Mouse (Mus musculus) erythroblast, embryonic 14.5 days (primary cell): ENCODE measurements around the gene Trim16. TPM values are rescaled to one million over a fixed set of nuclear protein-coding genes. Genes with fewer than 3 reads are reported as not detected.

Source experiments
- H3K27me3 ChIP-seq: 2 replicates; pipeline ENCODE4 v1.6.1; 2012; ENCODE audit warnings: inconsistent platforms; ENCODE audit not compliant: control insufficient read depth
- H3K36me3 ChIP-seq: 2 replicates; pipeline ENCODE4 v1.6.1; 2012; ENCODE audit warnings: mild to moderate bottlenecking, inconsistent platforms; ENCODE audit not compliant: control insufficient read depth
- H3K4me1 ChIP-seq: 2 replicates; pipeline ENCODE4 v1.6.1; 2012; ENCODE audit warnings: inconsistent platforms; ENCODE audit not compliant: control insufficient read depth
- H3K4me3 ChIP-seq: replicated peaks from 2 replicates; pipeline ENCODE3; 2012; ENCODE audit warnings: moderate library complexity, mild to moderate bottlenecking, inconsistent platforms
- H3K9me3 ChIP-seq: 2 replicates; pipeline ENCODE4 v1.6.1; 2012; ENCODE audit warnings: low read length, inconsistent platforms, mixed read lengths; ENCODE audit not compliant: control insufficient read depth
- GATA1 ChIP-seq: IDR thresholded peaks from 2 replicates; pipeline ENCODE4 v1.6.1; 2012; ENCODE audit warnings: low read length, inconsistent platforms, mixed read lengths
- TAL1 ChIP-seq: IDR thresholded peaks from 3 replicates; pipeline ENCODE4 v1.6.1; 2012; ENCODE audit warnings: low read length, inconsistent platforms, mixed read lengths
- polyA plus RNA-seq: library from polyadenylated mRNA; stranded (reverse); fragments of >175 nt; gene quantifications from 2 replicates; pipeline ENCODE4 v1.2.3, GENCODE M21; 2012

Trim16 gene
- not detected in 2 replicates for polyA plus RNA-seq

GRCm38 (mm10) chr11:62820059-62820541, at the start of gene Trim16:
TSS of gene Trim16 (plus strand) at chr11:62820231.
- H3K27me3 ChIP-seq = peaks cover 22% of the 10 kb centered on the region
- no peaks in the 10 kb centered on the region for H3K36me3 ChIP-seq
- H3K4me3 ChIP-seq = peak within 1 kb of the TSS; percentile 18
- H3K9me3 ChIP-seq = no peaks in the 10 kb centered on the region
- no peak for TF ChIP-seq TAL1
- TF ChIP-seq GATA1 = no peak
- H3K4me1 ChIP-seq = peaks cover 8% of the 10 kb centered on the region

DNA sequence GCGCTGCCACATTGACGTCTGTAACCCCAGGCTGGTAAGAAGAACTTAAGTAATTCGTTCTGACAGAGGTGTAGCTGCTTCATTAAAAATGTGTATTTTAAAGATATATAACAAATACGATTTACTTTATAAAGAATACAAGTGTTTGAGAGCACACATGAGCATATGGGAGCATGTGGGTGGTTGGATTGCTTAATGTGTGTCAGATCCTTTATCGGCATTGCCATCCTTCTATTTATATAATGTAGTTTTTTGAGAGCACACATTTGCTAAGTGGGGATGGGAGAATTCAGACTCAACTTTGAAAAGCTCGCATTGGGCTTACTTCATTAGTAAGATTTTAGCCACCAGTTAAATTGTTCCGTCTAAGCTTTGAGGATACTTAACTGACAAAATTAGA, 43.5 kb upstream of the Trim16 start:
- Histone ChIP-seq H3K4me3 (no peak overlapping the region), H3K27me3 (no peaks in the 10 kb centered on the region), H3K36me3 (peaks cover 5% of the 10 kb centered on the region; the same call in 1 of the 2 replicates), H3K9me3 (peaks cover 35% of the 10 kb centered on the region), H3K4me1 (no peaks in the 10 kb centered on the region)
- no peak for TF ChIP-seq TAL1
- no peak for TF ChIP-seq GATA1

GRCm38 (mm10) chr11:62788935-62789616, 31.0 kb upstream of the Trim16 start, which contains the start of gene Zfp286:
TSS of gene Zfp286 (minus strand) at chr11:62789462.
- Histone ChIP-seq H3K36me3 (no peaks in the 10 kb centered on the region), H3K27me3 (no peaks in the 10 kb centered on the region), H3K4me1 (peaks cover 8% of the 10 kb centered on the region), H3K4me3 (peak within 1 kb of the TSS; percentile 54), H3K9me3 (no peaks in the 10 kb centered on the region)
- no peak for TF ChIP-seq TAL1
- no peak for TF ChIP-seq GATA1

DNA sequence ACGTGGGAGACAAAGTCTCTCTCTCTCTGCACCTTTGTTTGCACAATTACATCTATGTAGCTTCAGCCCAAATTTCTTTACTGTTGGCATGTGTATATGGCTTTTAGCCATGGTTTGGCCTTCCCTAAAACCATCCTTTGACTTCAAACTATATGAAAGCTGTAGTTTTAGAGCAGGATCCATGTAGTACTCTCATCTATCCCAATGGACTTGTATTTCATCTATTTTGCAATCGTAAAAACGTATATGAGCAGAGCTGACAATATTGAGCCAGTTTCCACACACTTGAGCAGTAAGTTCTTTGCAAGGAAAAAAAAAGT, 30.5 kb upstream of the Trim16 start:
- H3K27me3 ChIP-seq = no peaks in the 10 kb centered on the region
- peaks cover 8% of the 10 kb centered on the region for H3K4me1 ChIP-seq
- peak overlapping the region; percentile 54 for H3K4me3 ChIP-seq
- H3K36me3 ChIP-seq = no peaks in the 10 kb centered on the region
- no peak for TF ChIP-seq TAL1
- TF ChIP-seq GATA1 = no peak
- H3K9me3 ChIP-seq = no peaks in the 10 kb centered on the region

DNA sequence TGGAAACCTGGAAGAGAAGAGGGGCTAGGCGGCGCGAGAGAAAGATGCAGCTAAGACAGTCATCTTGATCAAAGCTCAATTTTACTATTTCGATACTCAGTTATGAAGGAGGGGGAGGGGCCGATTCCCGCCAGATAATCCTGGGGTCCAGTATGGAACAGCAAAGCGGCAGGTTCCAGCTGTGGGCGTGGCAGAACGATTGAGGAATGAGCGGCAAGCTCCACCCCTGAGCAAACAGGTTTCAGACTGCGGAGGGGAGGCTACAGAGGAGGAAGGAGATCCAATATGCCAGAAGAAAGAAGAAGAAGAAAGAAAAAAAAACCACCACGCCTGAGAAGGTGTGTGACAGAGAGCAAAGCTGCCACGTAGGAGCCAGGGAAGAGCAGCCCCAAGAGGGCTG, 15.9 kb upstream of the Trim16 start:
- H3K27me3 ChIP-seq = no peaks in the 10 kb centered on the region
- H3K36me3 ChIP-seq = no peaks in the 10 kb centered on the region
- no peak for TF ChIP-seq GATA1
- no peak for TF ChIP-seq TAL1
- peaks cover 5% of the 10 kb centered on the region; the same call in 1 of the 2 replicates for H3K9me3 ChIP-seq
- H3K4me1 ChIP-seq = no peaks in the 10 kb centered on the region
- no peak overlapping the region for H3K4me3 ChIP-seq

GRCm38 (mm10) chr11:62807965-62808364, 12.1 kb upstream of the Trim16 start:
- TF ChIP-seq GATA1 (no peak), TAL1 (no peak)
- no peaks in the 10 kb centered on the region for H3K36me3 ChIP-seq
- peaks cover 5% of the 10 kb centered on the region; the same call in 1 of the 2 replicates for H3K9me3 ChIP-seq
- H3K4me1 ChIP-seq = no peaks in the 10 kb centered on the region
- no peak overlapping the region for H3K4me3 ChIP-seq
- no peaks in the 10 kb centered on the region for H3K27me3 ChIP-seq

GRCm38 (mm10) chr11:62809201-62809600, 10.8 kb upstream of the Trim16 start:
- H3K9me3 ChIP-seq = peaks cover 5% of the 10 kb centered on the region; the same call in 1 of the 2 replicates
- H3K36me3 ChIP-seq = no peaks in the 10 kb centered on the region
- no peaks in the 10 kb centered on the region for H3K27me3 ChIP-seq

DNA sequence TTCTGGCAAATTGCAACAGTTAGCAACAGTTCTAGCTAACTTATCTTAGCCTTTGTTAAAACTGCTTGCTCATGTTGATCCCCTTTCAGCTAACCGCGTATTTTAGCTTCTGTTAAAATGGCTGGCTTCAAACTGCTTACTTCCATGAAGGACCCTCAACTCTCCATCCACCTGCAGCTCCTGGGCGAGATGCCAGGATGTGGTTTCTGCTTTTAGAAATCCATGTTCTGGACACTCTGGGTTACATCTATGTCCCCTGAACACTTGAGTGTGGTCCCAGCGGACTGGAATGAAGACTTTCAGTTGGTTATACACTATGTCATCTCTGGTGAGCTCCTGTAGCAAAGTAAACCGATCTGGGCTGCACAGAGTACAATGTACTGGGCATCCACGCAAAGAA, 7.8 kb upstream of the Trim16 start:
- Histone ChIP-seq H3K4me1 (no peaks in the 10 kb centered on the region), H3K27me3 (no peaks in the 10 kb centered on the region), H3K4me3 (no peak overlapping the region), H3K36me3 (no peaks in the 10 kb centered on the region), H3K9me3 (no peaks in the 10 kb centered on the region)
- TF ChIP-seq TAL1 (no peak), GATA1 (no peak)

More at GRCm38 (mm10) chr11:62809201-62809600, 10.8 kb upstream of the Trim16 start:
- H3K4me3 ChIP-seq = no peak overlapping the region
- no peak for TF ChIP-seq GATA1
- no peak for TF ChIP-seq TAL1
- H3K4me1 ChIP-seq = no peaks in the 10 kb centered on the region

GRCm38 (mm10) chr11:62813497-62813896, 6.5 kb upstream of the Trim16 start:
- no peaks in the 10 kb centered on the region for H3K9me3 ChIP-seq
- no peaks in the 10 kb centered on the region for H3K36me3 ChIP-seq
- TF ChIP-seq TAL1 = no peak
- no peak for TF ChIP-seq GATA1
- no peaks in the 10 kb centered on the region for H3K27me3 ChIP-seq
- H3K4me1 ChIP-seq = no peaks in the 10 kb centered on the region
- no peak overlapping the region for H3K4me3 ChIP-seq
